Mouse (Mus musculus): Measurements from ENCODE around the gene Hist1h2be. TPM values are rescaled to one million over a fixed set of nuclear protein-coding genes. Genes with fewer than 3 reads are reported as not detected.
"Not testable (repeated sequence)": the region's sequence is repeated elsewhere in the genome, so short reads cannot be mapped to it uniquely, and the experiment has no call there.

Hist1h2be gene
- polyA plus RNA-seq, 1 experiment from 2014 or later, result 1.5 TPM

DNA sequence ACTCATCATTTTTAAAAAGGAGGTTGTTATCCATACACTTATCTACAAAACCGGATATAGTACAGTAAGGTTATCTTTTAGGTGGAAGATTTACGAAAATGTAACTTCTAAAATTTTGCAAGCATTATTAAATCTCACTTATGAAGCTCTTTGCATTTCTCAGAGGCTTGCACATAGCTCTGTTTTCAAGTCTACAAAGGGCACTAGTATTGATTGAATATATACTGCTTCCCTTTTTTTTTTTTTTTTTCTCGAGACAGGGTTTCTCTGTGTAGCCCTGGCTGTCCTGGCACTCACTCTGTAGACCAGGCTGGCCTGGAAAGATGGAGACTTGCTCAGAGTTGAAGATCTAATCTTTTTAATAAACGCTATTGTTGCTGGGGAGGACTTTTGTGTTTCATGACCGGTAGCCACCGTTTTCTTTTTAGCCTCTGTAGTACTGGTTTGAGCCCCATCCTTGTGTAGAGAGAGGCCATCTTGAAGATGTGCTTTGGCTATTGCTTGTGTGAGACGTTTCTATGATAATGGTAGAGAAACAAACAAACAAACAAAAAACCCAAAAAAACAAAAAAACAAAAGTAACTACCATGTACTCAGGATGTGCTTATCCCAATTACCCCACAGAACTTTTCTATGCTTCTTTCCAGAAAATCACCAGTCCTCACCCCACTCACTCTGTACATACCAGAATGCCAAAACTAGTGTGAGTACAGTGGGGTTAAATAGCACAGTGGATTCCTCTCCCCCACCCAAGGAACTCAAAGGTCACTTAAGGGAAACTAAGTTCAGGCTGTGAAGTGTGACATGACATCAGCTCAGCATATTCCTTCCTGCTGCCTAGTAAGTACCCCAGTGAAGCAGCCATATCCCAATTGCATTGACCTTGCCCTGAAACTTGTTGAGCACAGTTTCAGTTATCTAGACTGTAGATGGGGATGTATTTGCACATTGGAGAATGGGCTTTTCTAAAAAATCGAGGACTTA lies 68.7 kb downstream of the Hist1h2be start:
- Histone ChIP-seq H3K27ac (replicated peaks) (peak overlapping the region; percentile 87), H3K36me3 (no peaks in the 10 kb centered on the region), H3K27me3 (no peaks in the 10 kb centered on the region), H3K4me3 (peak overlapping the region; percentile 46), H3K4me1 (replicated peaks) (peaks cover 38% of the 10 kb centered on the region), H3K9ac (0 out of 2 replicates have a peak overlapping the region, but pooled peaks have one; percentile 17), H3K9me3 (no peaks in the 10 kb centered on the region), H3K4me2 (peak overlapping the region; percentile 64)
- ATAC-seq (ENCODE audit: low FRiP score, low read depth), result no peak
- 52% methylated on average over 8 of the region's 8 CpGs for WGBS

DNA sequence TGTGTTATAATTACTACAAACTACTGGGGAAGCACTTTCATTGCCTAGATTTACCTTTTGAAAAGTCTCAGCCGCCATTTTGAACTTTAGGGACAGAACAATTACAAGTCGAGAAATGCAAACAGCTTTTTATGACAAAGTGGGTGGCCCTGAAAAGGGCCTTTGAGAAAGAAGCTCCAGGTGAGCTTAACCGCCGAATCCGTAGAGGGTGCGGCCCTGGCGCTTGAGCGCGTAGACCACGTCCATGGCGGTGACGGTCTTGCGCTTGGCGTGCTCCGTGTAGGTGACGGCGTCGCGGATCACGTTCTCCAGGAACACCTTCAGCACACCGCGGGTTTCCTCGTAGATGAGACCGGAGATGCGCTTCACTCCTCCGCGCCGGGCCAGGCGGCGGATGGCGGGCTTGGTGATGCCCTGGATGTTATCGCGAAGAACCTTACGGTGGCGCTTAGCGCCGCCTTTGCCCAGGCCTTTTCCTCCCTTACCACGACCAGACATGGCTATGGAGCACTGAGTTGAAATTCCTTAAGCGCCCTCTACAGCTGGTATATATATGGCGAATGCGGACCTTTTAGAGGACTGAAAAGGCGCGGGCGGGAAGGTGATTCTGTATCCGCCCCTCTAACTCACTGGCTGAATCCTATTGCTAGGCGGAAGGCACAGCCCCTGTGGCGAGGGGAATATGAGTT lies 69.6 kb downstream of the Hist1h2be start, which contains the start of gene Hist1h4f:
Gene Hist1h4f (minus strand): TSS at position 503 of the 689 bp plus-strand sequence.
- not testable (repeated sequence) for H3K9me3 ChIP-seq, H3K36me3 ChIP-seq, H3K27me3 ChIP-seq
- H3K4me1 ChIP-seq (replicated peaks), result peaks cover 32% of the 10 kb centered on the region
- peak within 1 kb of the TSS; percentile 46 for H3K4me3 ChIP-seq
- peak within 1 kb of the TSS; percentile 64 for H3K4me2 ChIP-seq
- H3K9ac ChIP-seq, result peak within 1 kb of the TSS; percentile 54
- H3K27ac ChIP-seq (replicated peaks), result peak within 1 kb of the TSS; percentile 87
- under 1% methylated on average over 47 of the region's 47 CpGs for WGBS
- ATAC-seq (ENCODE audit: low FRiP score, low read depth), result peak; percentile 93

DNA sequence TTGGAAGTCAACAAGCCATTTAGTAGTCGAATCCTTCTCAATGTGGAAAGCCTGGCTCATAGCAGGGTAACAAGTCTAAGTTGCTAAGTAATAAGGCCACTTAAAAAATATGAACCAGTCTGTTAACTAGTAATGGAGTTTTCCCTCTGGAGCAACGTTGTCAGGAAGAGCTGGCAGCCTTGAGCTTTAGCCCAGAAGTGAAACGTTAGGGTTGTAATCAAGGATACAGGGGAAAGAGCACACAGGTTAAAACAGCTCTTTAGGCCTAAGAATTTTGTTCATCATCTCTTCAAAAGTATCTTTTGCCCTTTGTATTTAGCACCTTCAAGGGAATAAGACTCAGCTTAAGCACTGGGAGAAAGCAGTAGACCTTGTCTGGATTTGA lies 70.2 kb downstream of the Hist1h2be start:
- Histone ChIP-seq H3K36me3 (no peaks in the 10 kb centered on the region), H3K4me3 (peak overlapping the region; percentile 46), H3K4me2 (peak overlapping the region; percentile 64), H3K27ac (replicated peaks) (peak overlapping the region; percentile 87), H3K4me1 (replicated peaks) (peaks cover 29% of the 10 kb centered on the region), H3K27me3 (no peaks in the 10 kb centered on the region), H3K9me3 (no peaks in the 10 kb centered on the region), H3K9ac (peak overlapping the region; percentile 54; the same call in 1 of the 2 replicates)
- ATAC-seq (ENCODE audit: low FRiP score, low read depth), result no peak
- 8% methylated on average over 3 of the region's 3 CpGs for WGBS

DNA sequence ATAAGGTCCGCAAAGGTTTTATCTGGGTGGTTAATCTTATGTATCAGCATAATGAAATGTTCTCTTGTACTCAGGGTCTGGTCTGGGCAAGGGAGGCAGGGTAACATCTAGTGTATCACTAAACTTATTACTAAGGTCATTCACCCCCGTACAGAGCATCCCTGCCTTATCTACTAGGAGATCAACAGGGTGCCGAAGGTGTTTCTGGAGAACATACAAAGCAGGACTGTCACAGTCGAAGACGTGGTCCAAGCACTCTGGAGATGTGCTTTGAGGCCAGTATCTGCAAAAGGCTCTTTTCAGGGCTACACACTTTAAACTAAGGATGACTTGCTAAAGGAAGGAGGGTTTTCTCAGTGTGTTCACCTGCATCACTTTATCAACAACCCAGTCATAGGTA lies 74.2 kb downstream of the Hist1h2be start:
- Histone ChIP-seq H3K27me3 (no peaks in the 10 kb centered on the region), H3K9ac (no peak overlapping the region), H3K36me3 (no peaks in the 10 kb centered on the region), H3K4me2 (no peak overlapping the region), H3K4me1 (replicated peaks) (peaks cover 15% of the 10 kb centered on the region), H3K27ac (replicated peaks) (no peak overlapping the region), H3K4me3 (no peak overlapping the region), H3K9me3 (no peaks in the 10 kb centered on the region)
- WGBS, result 87% methylated on average over 5 of the region's 5 CpGs
- ATAC-seq (ENCODE audit: low FRiP score, low read depth), result no peak

DNA sequence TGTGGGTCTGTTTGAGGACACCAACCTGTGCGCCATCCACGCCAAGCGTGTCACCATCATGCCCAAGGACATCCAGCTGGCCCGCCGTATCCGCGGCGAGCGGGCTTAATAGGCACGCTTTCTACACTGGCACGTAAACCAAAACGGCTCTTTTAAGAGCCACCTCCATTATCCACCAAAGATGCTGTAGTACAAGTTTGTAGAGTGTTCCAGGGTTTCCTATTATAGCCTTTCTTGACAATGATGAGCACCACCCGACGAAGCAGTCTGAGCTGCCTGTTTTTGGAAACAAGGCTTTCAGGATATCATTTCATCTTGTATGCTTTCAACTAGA lies 76.2 kb downstream of the Hist1h2be start:
- H3K27ac ChIP-seq (replicated peaks), result peak overlapping the region; percentile 90; the same call in 1 of the 2 replicates
- not testable (repeated sequence) for H3K27me3 ChIP-seq; ATAC-seq (ENCODE audit: low FRiP score, low read depth); H3K36me3 ChIP-seq; H3K9me3 ChIP-seq; H3K4me1 ChIP-seq (replicated peaks)
- peak overlapping the region; percentile 55 for H3K4me3 ChIP-seq
- H3K9ac ChIP-seq, result peak overlapping the region; percentile 61; the same call in 1 of the 2 replicates
- 0% methylated on average over 11 of the region's 14 CpGs for WGBS
- peak overlapping the region; percentile 87 for H3K4me2 ChIP-seq

DNA sequence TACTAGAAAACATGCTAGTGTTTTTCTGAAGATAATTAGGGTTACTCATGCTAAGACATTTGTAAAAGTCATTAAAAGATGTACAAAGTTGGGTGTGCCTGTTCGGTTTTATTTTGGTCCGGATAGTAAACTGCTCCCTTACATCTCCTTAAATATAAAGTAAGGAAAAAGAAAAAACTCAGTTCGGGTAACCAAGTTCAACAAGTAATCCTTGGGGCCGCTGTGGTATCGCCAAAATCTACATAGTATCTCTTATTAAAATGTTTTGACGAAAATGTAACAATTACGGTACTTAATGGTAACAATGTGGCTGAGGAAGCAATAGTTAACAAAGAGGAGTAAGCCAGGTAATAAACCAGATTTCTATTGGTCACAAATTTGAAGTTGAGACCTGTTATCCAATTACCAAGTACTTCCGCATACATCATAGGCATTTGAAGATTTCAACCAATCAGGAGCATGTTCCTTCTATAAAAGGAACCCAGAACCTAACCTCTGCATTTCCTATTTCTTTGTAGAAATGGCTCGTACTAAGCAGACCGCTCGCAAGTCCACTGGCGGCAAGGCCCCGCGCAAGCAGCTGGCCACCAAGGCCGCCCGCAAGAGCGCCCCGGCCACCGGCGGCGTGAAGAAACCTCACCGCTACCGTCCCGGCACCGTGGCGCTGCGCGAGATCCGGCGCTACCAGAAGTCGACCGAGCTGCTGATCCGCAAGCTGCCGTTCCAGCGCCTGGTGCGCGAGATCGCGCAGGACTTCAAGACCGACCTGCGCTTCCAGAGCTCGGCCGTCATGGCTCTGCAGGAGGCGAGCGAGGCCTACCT lies 76.7 kb downstream of the Hist1h2be start, which contains the start of gene Hist1h3f:
Gene Hist1h3f (plus strand): TSS at position 88 of the 822 bp plus-strand sequence.
- Histone ChIP-seq H3K4me2 (peak within 1 kb of the TSS; percentile 87), H3K4me3 (peak within 1 kb of the TSS; percentile 55), H3K27ac (replicated peaks) (peak within 1 kb of the TSS; percentile 90), H3K9ac (peak within 1 kb of the TSS; percentile 61), H3K9me3 (no peaks in the 10 kb centered on the region), H3K4me1 (replicated peaks) (peaks cover 8% of the 10 kb centered on the region), H3K27me3 (no peaks in the 10 kb centered on the region), H3K36me3 (no peaks in the 10 kb centered on the region)
- WGBS, result under 1% methylated on average over 34 of the region's 45 CpGs
- peak; percentile 96 for ATAC-seq (ENCODE audit: low FRiP score, low read depth)

DNA sequence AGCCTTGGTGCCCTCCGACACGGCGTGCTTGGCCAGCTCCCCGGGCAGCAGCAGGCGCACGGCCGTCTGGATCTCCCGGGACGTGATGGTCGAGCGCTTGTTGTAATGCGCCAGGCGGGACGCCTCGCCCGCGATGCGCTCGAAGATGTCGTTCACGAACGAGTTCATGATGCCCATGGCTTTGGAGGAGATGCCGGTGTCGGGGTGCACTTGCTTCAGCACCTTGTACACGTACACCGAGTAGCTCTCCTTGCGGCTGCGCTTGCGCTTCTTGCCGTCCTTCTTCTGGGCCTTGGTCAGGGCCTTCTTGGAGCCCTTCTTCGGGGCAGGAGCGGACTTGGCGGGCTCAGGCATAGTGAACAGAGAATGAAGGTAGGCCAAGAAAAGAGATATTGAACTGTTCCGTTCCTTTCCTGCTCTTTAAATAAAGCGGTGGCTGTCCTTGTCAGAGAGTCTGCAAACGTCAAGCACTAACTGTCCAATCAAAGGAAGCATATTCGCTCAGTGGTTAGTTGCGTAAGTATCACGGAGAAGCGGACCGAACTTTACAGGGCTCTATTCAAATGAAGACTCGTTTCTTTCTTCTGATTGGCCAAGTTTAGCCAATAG lies 77.8 kb downstream of the Hist1h2be start, which contains the start of gene Hist1h2bh:
Gene Hist1h2bh (minus strand): TSS at position 394 of the 609 bp plus-strand sequence.
- peak within 1 kb of the TSS; percentile 55 for H3K4me3 ChIP-seq
- H3K9ac ChIP-seq, result peak within 1 kb of the TSS; percentile 43
- ATAC-seq (ENCODE audit: low FRiP score, low read depth), result peak; percentile 92
- H3K27ac ChIP-seq (replicated peaks), result peak within 1 kb of the TSS; percentile 90
- not testable (repeated sequence) for H3K27me3 ChIP-seq; H3K4me1 ChIP-seq (replicated peaks); H3K36me3 ChIP-seq; H3K9me3 ChIP-seq
- under 1% methylated on average over 41 of the region's 42 CpGs for WGBS
- H3K4me2 ChIP-seq, result peak within 1 kb of the TSS; percentile 87

DNA sequence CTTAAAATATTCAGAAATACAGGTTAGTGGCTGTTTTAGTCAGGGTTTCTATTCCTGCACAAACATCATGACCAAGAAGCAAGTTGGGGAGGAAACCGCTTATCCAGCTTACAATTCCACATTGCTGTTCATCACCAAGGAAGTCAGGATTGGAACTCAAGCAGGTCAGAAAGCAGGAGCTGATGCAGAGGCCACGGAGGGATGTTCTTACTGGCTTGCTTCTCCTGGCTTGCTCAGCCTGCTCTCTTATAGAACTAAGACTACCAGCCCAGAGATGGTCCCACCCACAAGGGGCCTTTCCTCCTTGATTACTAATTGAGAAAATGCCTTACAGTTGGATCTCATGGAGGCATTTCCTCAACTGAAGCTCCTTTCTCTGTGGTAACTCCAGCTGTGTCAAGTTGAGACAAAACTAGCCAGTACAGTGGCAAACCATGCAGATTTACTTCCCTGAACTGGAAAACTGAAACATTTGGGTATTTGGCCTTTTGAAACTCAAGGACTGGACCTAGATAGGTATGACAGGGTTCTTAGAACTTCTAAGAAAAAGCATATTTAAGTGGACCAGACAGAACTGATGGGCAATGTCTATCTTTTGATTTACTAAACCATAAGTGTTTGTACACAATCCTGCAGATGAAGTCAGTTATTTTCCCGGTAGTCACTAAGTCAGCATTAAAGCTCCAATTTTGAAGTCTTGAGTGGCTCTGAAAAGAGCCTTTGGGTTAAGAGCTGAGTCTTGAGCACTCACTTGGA lies 78.5 kb downstream of the Hist1h2be start:
- 3% methylated on average over 3 of the region's 3 CpGs for WGBS
- ATAC-seq (ENCODE audit: low FRiP score, low read depth); H3K27me3 ChIP-seq; H3K36me3 ChIP-seq; H3K9me3 ChIP-seq; H3K4me1 ChIP-seq (replicated peaks): not testable (repeated sequence)
- Histone ChIP-seq H3K27ac (replicated peaks) (0 out of 2 replicates have a peak overlapping the region, but pooled peaks have one; percentile 77), H3K4me3 (peak overlapping the region; percentile 49), H3K4me2 (peak overlapping the region; percentile 87), H3K9ac (peak overlapping the region; percentile 40)

DNA sequence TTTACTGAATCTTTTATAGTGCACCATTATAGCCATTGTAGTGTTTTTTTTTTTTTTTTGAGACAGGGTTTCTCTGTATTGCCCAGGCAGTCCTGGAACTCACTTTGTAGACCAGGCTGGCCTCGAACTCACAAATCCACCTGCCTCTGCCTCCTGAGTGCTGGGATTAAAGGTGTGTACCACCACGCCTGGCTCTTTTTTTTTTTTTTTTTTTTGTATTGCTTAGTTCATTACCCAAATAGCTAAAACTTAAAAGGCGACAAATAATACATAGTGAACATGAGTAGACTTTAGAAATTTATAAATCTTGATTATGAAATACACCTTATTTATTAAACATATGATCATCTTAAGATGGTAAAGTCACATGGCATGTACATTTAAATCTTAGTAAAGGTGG lies 79.4 kb downstream of the Hist1h2be start:
- Histone ChIP-seq H3K9ac (no peak overlapping the region), H3K4me2 (no peak overlapping the region), H3K27me3 (no peaks in the 10 kb centered on the region), H3K27ac (replicated peaks) (no peak overlapping the region), H3K9me3 (no peaks in the 10 kb centered on the region), H3K4me1 (replicated peaks) (peaks cover 8% of the 10 kb centered on the region), H3K36me3 (no peaks in the 10 kb centered on the region), H3K4me3 (no peak overlapping the region)
- no peak for ATAC-seq (ENCODE audit: low FRiP score, low read depth)
- 81% methylated on average over 3 of the region's 3 CpGs for WGBS

DNA sequence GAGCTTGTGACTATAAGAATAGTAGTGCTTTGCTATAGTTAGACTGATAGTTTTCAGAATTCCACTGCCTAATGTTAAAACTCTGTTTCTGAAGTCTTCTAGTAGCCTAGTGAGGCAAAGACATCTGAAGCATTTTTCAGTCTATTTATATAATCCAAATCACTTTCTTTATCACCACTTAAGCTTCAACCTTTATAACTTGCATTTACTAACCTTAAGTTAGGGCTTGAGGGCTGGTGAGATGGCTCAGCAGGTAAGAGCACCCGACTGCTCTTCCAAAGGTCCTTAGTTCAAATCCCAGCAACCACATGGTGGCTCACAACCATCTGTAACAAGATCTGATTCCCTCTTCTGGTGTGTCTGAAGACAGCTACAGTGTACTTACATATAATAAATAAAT lies 81.1 kb downstream of the Hist1h2be start:
- H3K9ac ChIP-seq; H3K4me2 ChIP-seq; H3K36me3 ChIP-seq; ATAC-seq (ENCODE audit: low FRiP score, low read depth); H3K27ac ChIP-seq (replicated peaks); H3K4me3 ChIP-seq; H3K9me3 ChIP-seq; H3K27me3 ChIP-seq: not testable (repeated sequence)
- H3K4me1 ChIP-seq (replicated peaks), result peaks cover 12% of the 10 kb centered on the region
- WGBS, result 70% methylated on average over 1 of the region's 1 CpGs
